Mouse (Mus musculus): Measurements from ENCODE around the gene Dnajb3. TPM values are rescaled to one million over a fixed set of nuclear protein-coding genes. Genes with fewer than 3 reads are reported as not detected.
A peak's percentile ranks its signal among the peaks of the same experiment; 100 is the strongest.

Dnajb3 gene
- polyA plus RNA-seq (2012; rRNA removed) = 5.5 and 7.9 TPM in 2 replicates
- 9.4 and 10.8 TPM in 2 replicates for polyA plus RNA-seq (2014; fragmentation: Nextera tagmentation; extraction: Ambion mirVana)

- peaks cover 28 to 34% of the 10 kb centered on the region in 2 experiments for H3K4me1 ChIP-seq (replicated peaks; ENCODE audit: control insufficient read depth in 2 of 2, insufficient read depth in 2 of 2, low read length in 1 of 2)
- WGBS (ENCODE audit: insufficient replicate concordance) = 5% methylated on average over 62 of the region's 62 CpGs
- H3K9ac ChIP-seq (replicated peaks) = peak within 1 kb of the TSS; percentile 82
- H3K4me3 ChIP-seq (ENCODE audit: insufficient read depth in 1 of 2, low read depth in 2 of 2, low read length in 2 of 2) = peak within 1 kb of the TSS; percentile 67 to 74
- H3K9me3 ChIP-seq (ENCODE audit: control insufficient read depth, low read length) = no peaks in the 10 kb centered on the region
- DNase-seq (ENCODE audit: low read depth in 3 of 3, low spot score in 3 of 3) (peak; percentile 67 to 71 (median 69)), ATAC-seq (ENCODE audit: insufficient read depth) (peak; percentile 86)
- TF ChIP-seq CTCF (IDR thresholded peaks at IDR 0.05; ENCODE audit: low read depth) (no peak), EP300 (IDR thresholded peaks at IDR 0.05; ENCODE audit: low read depth) (no peak)
- H3K27ac ChIP-seq = peak within 1 kb of the TSS; percentile 98
- H3K36me3 ChIP-seq (replicated peaks; ENCODE audit: control insufficient read depth, insufficient read depth, low read depth) = no peaks in the 10 kb centered on the region; the same call in 1 of the 2 replicates
- no peaks in the 10 kb centered on the region for H3K27me3 ChIP-seq (ENCODE audit: control insufficient read depth, insufficient read depth, low read length)
- peak within 1 kb of the TSS; percentile 92 for H3K4me2 ChIP-seq (ENCODE audit: low read depth)
These were observed at the start of gene Dnajb3 for GRCm38 (mm10) chr1:88205294-88205922. TSS of gene Dnajb3 (minus strand) at chr1:88205782.

- WGBS (ENCODE audit: insufficient replicate concordance) = 62% methylated on average over 12 of the region's 12 CpGs
- Histone ChIP-seq H3K9ac (replicated peaks) (no peak overlapping the region), H3K36me3 (replicated peaks; ENCODE audit: control insufficient read depth, insufficient read depth, low read depth) (no peaks in the 10 kb centered on the region), H3K27ac (no peak overlapping the region), H3K27me3 (ENCODE audit: control insufficient read depth, insufficient read depth, low read length) (no peaks in the 10 kb centered on the region), H3K4me3 (ENCODE audit: insufficient read depth in 1 of 2, low read depth in 2 of 2, low read length in 2 of 2) (no peak overlapping the region), H3K4me1 (replicated peaks; ENCODE audit: control insufficient read depth in 2 of 2, insufficient read depth in 2 of 2, low read length in 1 of 2) (peaks cover under 1 to 12% of the 10 kb centered on the region in 2 experiments; a peak in 2 of 4 replicates), H3K9me3 (ENCODE audit: control insufficient read depth, low read length) (no peaks in the 10 kb centered on the region; the same call in 1 of the 2 replicates), H3K4me2 (ENCODE audit: low read depth) (no peak overlapping the region)
- TF ChIP-seq CTCF (IDR thresholded peaks at IDR 0.05; ENCODE audit: low read depth) = no peak
- TF ChIP-seq EP300 (IDR thresholded peaks at IDR 0.05; ENCODE audit: low read depth) = no peak
- ATAC-seq (ENCODE audit: insufficient read depth) (no peak), DNase-seq (ENCODE audit: low read depth in 3 of 3, low spot score in 3 of 3) (no peak)
These were observed 49.3 kb upstream of the Dnajb3 start for GRCm38 (mm10) chr1:88254793-88255465.

- H3K4me3 ChIP-seq (ENCODE audit: insufficient read depth in 1 of 2, low read depth in 2 of 2, low read length in 2 of 2) = no peak overlapping the region
- H3K9me3 ChIP-seq (ENCODE audit: control insufficient read depth, low read length) = no peaks in the 10 kb centered on the region; the same call in 1 of the 2 replicates
- H3K4me1 ChIP-seq (replicated peaks; ENCODE audit: control insufficient read depth in 2 of 2, insufficient read depth in 2 of 2, low read length in 1 of 2) = peaks cover 0 to 2% of the 10 kb centered on the region in 2 experiments; a peak in 1 of 4 replicates
- no peaks in the 10 kb centered on the region for H3K27me3 ChIP-seq (ENCODE audit: control insufficient read depth, insufficient read depth, low read length)
- H3K4me2 ChIP-seq (ENCODE audit: low read depth) = no peak overlapping the region
- ATAC-seq (ENCODE audit: insufficient read depth) = peak; percentile 7; the same call in 1 of the 2 replicates
- TF ChIP-seq EP300 (IDR thresholded peaks at IDR 0.05; ENCODE audit: low read depth) (no peak), CTCF (IDR thresholded peaks at IDR 0.05; ENCODE audit: low read depth) (no peak)
- no peaks in the 10 kb centered on the region for H3K36me3 ChIP-seq (replicated peaks; ENCODE audit: control insufficient read depth, insufficient read depth, low read depth)
- 57% methylated on average over 6 of the region's 6 CpGs for WGBS (ENCODE audit: insufficient replicate concordance)
- H3K9ac ChIP-seq (replicated peaks) = no peak overlapping the region
- no peak for DNase-seq (ENCODE audit: low read depth in 3 of 3, low spot score in 3 of 3)
- no peak overlapping the region for H3K27ac ChIP-seq
These were observed 48.0 kb upstream of the Dnajb3 start for GRCm38 (mm10) chr1:88253540-88253939.

GRCm38 (mm10) chr1:88253106-88253505 is 47.5 kb upstream of the Dnajb3 start:
- whole genome bisulfite sequencing (ENCODE audit: insufficient replicate concordance) = 55% methylated on average over 8 of the region's 8 CpGs
- Histone ChIP-seq H3K27me3 (ENCODE audit: control insufficient read depth, insufficient read depth, low read length) (no peaks in the 10 kb centered on the region), H3K4me2 (ENCODE audit: low read depth) (no peak overlapping the region), H3K4me3 (ENCODE audit: insufficient read depth in 1 of 2, low read depth in 2 of 2, low read length in 2 of 2) (no peak overlapping the region), H3K36me3 (replicated peaks; ENCODE audit: control insufficient read depth, insufficient read depth, low read depth) (no peaks in the 10 kb centered on the region), H3K27ac (no peak overlapping the region), H3K9ac (replicated peaks) (no peak overlapping the region), H3K9me3 (ENCODE audit: control insufficient read depth, low read length) (no peaks in the 10 kb centered on the region; the same call in 1 of the 2 replicates), H3K4me1 (replicated peaks; ENCODE audit: control insufficient read depth in 2 of 2, insufficient read depth in 2 of 2, low read length in 1 of 2) (peaks cover 0 to 2% of the 10 kb centered on the region in 2 experiments; a peak in 1 of 4 replicates)
- ATAC-seq (ENCODE audit: insufficient read depth) (no peak), DNase-seq (ENCODE audit: low read depth in 3 of 3, low spot score in 3 of 3) (no peak)
- no peak for TF ChIP-seq CTCF (IDR thresholded peaks at IDR 0.05; ENCODE audit: low read depth)
- TF ChIP-seq EP300 (IDR thresholded peaks at IDR 0.05; ENCODE audit: low read depth) = no peak

GRCm38 (mm10) chr1:88250023-88250422 is 44.4 kb upstream of the Dnajb3 start:
- TF ChIP-seq CTCF (IDR thresholded peaks at IDR 0.05; ENCODE audit: low read depth) (no peak), EP300 (IDR thresholded peaks at IDR 0.05; ENCODE audit: low read depth) (no peak)
- H3K4me1 ChIP-seq (replicated peaks; ENCODE audit: control insufficient read depth in 2 of 2, insufficient read depth in 2 of 2, low read length in 1 of 2) = peaks cover 0 to 2% of the 10 kb centered on the region in 2 experiments; a peak in 1 of 4 replicates
- H3K9me3 ChIP-seq (ENCODE audit: control insufficient read depth, low read length) = peaks cover 3% of the 10 kb centered on the region
- ATAC-seq (ENCODE audit: insufficient read depth) = no peak
- H3K4me3 ChIP-seq (ENCODE audit: insufficient read depth in 1 of 2, low read depth in 2 of 2, low read length in 2 of 2) = no peak overlapping the region
- 60% methylated on average over 5 of the region's 5 CpGs for WGBS (ENCODE audit: insufficient replicate concordance)
- no peak for DNase-seq (ENCODE audit: low read depth in 3 of 3, low spot score in 3 of 3)
- no peaks in the 10 kb centered on the region for H3K27me3 ChIP-seq (ENCODE audit: control insufficient read depth, insufficient read depth, low read length)
- no peaks in the 10 kb centered on the region for H3K36me3 ChIP-seq (replicated peaks; ENCODE audit: control insufficient read depth, insufficient read depth, low read depth)
- H3K9ac ChIP-seq (replicated peaks) = no peak overlapping the region
- H3K4me2 ChIP-seq (ENCODE audit: low read depth) = no peak overlapping the region
- no peak overlapping the region for H3K27ac ChIP-seq

Measured in liver, embryonic 14.5 days (tissue).